Mouse (Mus musculus) left cerebral cortex, adult 2 months (tissue): ENCODE data around the gene Slc25a39. TPM values are rescaled to one million over a fixed set of nuclear protein-coding genes. Genes with fewer than 3 reads are reported as not detected.
A peak's percentile ranks its signal among the peaks of the same experiment; 100 is the strongest.

Source experiments
- DNase-seq, 2 experiments: peaks; one replicate each; pipeline ENCODE4 v3.0.0; 2021 to 2022; ENCODE audit warnings: low spot score in 2 of 2, mixed read lengths in 1 of 2; ENCODE audit errors: extremely low spot score in 1 of 2
- H3K27ac ChIP-seq: fragments of 200-600 bp; 2 replicates; pipeline ENCODE4 v1.8.1; 2022
- H3K4me3 ChIP-seq: fragments of 200-600 bp; 2 replicates; pipeline ENCODE4 v1.8.1; 2022
- CTCF ChIP-seq: fragments of 200-600 bp; IDR thresholded peaks from 2 replicates; pipeline ENCODE4 v1.8.1; 2022; ENCODE audit warnings: antibody characterized with exemption, mild to moderate bottlenecking, moderate library complexity
- intact Hi-C: fragments of 180-260 bp; cut with DNase I; formaldehyde crosslinking; loops from one replicate; pipeline ENCODE4 v1.15.1; 2025
- total RNA-seq, 2 experiments: library from RNA; stranded (reverse); gene quantifications; 2 replicates each; pipeline ENCODE4 v1.2.3; 2021

The Slc25a39 gene
- total RNA-seq, 2 experiments from 2014 or later: 65.7 to 68.6 TPM

DNA sequence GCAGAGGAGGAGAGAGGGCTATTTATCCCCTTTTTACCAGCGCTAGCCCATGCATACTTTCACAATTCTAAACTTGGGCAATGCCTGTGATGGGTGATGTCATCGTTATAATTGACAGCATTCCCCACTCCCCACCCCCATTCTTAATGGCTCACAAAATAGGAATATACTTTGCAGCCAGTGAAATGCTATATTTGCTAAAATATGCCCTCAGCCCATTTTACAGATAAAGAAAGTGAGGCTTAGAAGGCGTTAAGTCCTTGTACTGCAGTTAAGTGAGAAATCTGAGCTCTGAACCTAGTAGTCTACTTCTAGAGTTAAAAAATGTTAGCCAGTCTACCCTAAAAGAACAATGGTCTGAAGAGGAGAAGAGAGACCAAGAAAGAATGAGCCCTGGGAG is 36.6 kb upstream of the Slc25a39 start:
- intact Hi-C loops: no loop called here
- no peak for TF ChIP-seq CTCF
- Histone ChIP-seq H3K27ac (no peak overlapping the region), H3K4me3 (no peak overlapping the region)
- DNase-seq: no peak

DNA sequence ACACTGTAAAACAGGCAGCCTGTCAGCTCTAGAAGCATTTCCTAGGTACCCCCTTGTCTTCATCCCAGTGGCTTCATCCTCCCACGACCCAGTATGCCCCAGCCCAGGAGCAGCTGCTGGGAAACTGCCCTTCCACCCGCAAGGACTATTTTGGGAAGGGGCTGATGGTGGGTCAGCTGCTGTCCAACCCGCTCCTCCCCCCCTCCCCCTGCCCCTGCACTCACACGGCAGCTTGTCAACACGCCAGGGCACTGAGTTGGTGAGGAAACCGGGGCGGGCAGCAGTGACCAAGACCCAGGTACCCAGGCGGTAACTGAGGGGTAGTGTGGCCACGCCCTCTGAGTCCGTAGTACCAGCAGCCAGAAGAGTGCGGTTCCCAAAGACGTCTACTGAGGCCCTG is 36.0 kb upstream of the Slc25a39 start:
- no peak overlapping the region for H3K27ac ChIP-seq
- intact Hi-C loops: no loop called here
- no peak for TF ChIP-seq CTCF
- no peak overlapping the region for H3K4me3 ChIP-seq
- DNase-seq: no peak

GRCm38 (mm10) chr11:102442089-102442488 is 34.3 kb upstream of the Slc25a39 start:
- H3K27ac ChIP-seq: no peak overlapping the region
- DNase-seq: no peak
- TF ChIP-seq CTCF: no peak
- intact Hi-C loops: no loop called here
- no peak overlapping the region for H3K4me3 ChIP-seq

DNA sequence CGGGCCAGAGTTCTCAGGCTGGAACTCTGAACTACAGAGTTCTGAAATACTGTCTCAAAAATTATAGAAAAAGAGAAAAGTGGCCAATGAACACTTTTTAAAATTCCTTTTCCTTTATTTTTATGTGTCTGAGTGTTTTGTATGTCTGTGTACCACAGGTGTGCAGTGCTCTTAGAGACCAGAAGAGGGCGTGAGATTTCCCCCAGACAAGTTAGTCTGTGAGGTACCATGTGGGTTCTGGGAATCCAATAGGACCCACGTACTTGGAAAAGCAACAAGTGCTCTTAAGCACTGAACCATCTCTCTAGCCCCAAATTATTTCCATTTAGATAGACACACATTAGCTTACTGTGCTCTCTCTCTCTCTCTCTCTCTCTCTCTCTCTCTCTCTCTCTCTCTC is 33.7 kb upstream of the Slc25a39 start:
- Histone ChIP-seq H3K27ac (no peak overlapping the region), H3K4me3 (no peak overlapping the region)
- no peak for DNase-seq
- TF ChIP-seq CTCF: peak; percentile 41
- intact Hi-C loops: no loop called here

DNA sequence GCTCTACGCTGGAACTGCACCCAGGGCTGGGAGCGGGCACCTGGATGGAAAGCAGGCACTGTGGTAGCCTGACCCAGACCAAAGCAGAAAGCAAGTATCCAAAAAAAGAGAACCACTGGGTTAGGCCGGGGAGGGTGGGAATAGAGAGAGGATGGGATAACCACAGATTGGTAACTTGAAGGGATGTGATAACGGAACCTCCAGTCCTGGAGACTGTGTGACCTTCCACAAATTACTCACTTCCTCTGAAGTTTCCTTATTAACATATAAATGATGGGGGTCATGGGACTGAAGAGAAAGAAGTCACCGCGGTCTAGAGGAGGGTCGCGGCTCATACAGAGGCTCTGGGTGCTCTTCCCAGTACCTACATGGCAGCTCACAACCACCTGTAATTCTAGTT is 32.5 kb upstream of the Slc25a39 start:
- no peak for DNase-seq
- Histone ChIP-seq H3K27ac (no peak overlapping the region), H3K4me3 (no peak overlapping the region)
- TF ChIP-seq CTCF: no peak
- intact Hi-C loops: no loop called here

GRCm38 (mm10) chr11:102439093-102440082 is 31.6 kb upstream of the Slc25a39 start:
- no peak for DNase-seq
- intact Hi-C loops: loop anchor here (10.0 kb wide), 1 partner anchor 245 kb away; no protein-coding TSS in a partner anchor
- H3K4me3 ChIP-seq: no peak overlapping the region
- no peak for TF ChIP-seq CTCF
- H3K27ac ChIP-seq: peak overlapping the region; percentile 89; the same call in 1 of the 2 replicates

DNA sequence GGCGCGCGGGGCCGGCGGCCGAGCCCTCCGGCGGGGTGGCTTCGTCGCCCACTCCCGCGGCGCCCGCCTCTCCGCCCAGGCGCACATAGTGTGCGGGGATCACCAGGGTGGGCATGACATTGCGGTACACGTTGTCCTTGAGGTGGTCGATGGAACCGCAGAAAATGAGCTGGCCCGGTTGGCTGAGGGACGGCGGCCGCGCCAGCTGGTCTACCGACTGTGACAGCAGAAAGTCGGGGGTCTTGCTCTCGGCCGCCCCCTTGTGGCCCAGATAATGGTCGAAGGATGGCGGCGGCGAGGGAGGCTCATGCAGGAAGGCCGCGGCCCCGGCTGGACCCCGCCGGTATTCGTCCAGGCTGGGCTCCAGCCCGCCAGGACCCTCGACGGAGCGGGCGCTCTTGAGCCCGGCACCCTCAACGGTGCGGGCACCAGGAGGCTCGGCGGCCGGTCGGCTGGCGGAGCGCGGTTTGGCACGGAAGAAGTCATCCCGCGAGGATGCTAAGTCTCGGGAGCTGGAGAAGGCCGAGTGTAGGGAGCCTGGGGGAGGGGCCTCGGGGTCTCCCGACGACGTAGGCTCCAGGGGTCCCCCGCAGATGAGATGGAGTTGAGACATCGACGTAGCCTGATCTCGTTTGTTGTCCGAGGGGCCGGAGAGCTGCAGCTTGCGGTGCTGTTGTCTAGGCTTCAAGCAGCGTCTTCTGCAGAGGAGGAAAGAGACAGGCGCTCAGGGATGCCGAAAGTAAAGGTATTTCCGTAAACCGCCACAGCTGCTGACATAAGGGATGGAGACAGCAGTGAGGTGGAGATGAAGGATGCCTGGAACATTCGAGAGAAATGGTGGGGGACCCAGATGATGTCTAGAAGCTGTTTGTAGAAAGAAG is 30.7 kb upstream of the Slc25a39 start:
- TF ChIP-seq CTCF: peak; percentile 77
- intact Hi-C loops: loop anchor here (10.0 kb wide), 1 partner anchor 244 kb away; no protein-coding TSS in a partner anchor

GRCm38 (mm10) chr11:102437120-102438061 is 29.6 kb upstream of the Slc25a39 start:
- peak; percentile 37 for TF ChIP-seq CTCF
- intact Hi-C loops: loop anchor here (10.0 kb wide), 1 partner anchor 243 kb away; no protein-coding TSS in a partner anchor
- DNase-seq: peak; percentile 72 to 79
- Histone ChIP-seq H3K4me3 (peak overlapping the region; percentile 49), H3K27ac (peak overlapping the region; percentile 89)

More for the DNA sequence above, 30.7 kb upstream of the Slc25a39 start:
- DNase-seq: peak; percentile 80 to 85
- H3K4me3 ChIP-seq: peak overlapping the region; percentile 49
- peak overlapping the region; percentile 89 for H3K27ac ChIP-seq

DNA sequence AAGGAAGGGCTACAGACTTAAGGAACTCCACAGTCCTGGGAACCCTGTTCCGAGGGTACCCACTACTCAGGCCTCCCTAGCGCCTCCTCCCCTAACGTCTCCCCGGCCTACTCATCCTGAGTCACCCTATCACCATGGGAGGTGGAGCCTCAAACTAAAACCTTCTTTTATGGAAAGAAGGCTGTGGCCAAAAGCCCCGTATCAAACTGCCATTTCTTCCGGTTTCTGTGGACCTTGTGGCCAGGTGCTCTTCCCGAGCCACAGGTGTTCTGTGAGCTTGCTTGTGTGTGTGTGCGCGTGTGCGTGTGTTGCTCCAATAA is 28.7 kb upstream of the Slc25a39 start:
- intact Hi-C loops: loop anchor here (10.0 kb wide), 1 partner anchor 242 kb away; no protein-coding TSS in a partner anchor
- no peak for TF ChIP-seq CTCF
- Histone ChIP-seq H3K4me3 (no peak overlapping the region), H3K27ac (no peak overlapping the region)
- no peak for DNase-seq

DNA sequence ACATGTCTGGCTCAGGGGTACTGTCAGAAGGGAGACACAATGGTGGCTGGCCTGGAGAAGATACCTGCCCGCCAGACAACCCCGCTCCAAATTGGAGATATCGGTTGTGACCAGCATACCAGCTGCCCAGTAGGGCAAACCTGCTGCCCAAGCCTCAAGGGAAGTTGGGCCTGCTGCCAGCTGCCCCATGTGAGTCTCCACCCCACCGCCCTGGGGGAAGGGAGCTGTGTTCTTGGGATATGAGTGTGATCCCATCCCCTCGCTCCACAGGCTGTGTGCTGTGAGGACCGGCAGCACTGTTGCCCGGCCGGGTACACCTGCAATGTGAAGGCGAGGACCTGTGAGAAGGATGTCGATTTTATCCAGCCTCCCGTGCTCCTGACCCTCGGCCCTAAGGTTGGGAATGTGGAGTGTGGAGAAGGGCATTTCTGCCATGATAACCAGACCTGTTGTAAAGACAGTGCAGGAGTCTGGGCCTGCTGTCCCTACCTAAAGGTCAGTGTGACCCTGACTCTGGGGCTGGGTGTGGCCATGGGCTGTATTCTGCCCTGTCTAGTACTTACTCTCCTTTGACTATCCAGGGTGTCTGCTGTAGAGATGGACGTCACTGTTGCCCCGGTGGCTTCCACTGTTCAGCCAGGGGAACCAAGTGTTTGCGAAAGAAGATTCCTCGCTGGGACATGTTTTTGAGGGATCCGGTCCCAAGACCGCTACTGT is 28.2 kb upstream of the Slc25a39 start:
- intact Hi-C loops: loop anchor here (10.0 kb wide), 1 partner anchor 241 kb away; no protein-coding TSS in a partner anchor
- H3K4me3 ChIP-seq: no peak overlapping the region
- DNase-seq: no peak
- no peak overlapping the region for H3K27ac ChIP-seq
- TF ChIP-seq CTCF: no peak
